Mouse (Mus musculus) heart, postnatal 4 days (tissue): ENCODE data around the gene Nsf. TPM values are rescaled to one million over a fixed set of nuclear protein-coding genes. Genes with fewer than 3 reads are reported as not detected.

Experiments used
- DNase-seq: peaks from one replicate; pipeline ENCODE4 v3.0.0; 2021
- total RNA-seq, 2 experiments: library from RNA; stranded (reverse); gene quantifications; 2 replicates each; pipeline ENCODE4 v1.2.3; 2021

Gene Nsf
- total RNA-seq = 10 to 100 TPM; 39.7 to 45.2 TPM

DNA sequence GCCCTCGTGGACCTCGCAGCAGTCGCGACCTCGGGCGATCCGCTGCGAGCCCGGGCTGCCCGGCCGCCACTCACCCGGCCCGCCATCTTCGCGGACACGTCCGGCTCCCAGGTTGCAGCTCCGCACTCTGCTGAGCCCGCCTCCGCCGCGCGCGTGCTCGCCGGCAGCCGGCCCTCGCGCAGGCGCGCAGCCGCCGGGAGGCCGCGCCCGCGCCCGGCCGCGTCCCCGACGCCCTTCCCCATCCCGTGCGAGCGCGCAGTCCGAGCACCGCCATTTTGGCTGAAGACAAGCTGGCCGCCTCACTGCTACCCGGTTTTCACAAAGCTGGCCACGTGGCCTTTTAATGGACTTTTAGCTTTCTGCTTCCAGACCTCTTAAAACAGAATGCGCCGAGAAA is at the start of gene Nsf:
Gene Nsf, minus strand, starts transcription at position 161 of the 397 bp plus-strand sequence.
- DNase-seq = peak; percentile 85

DNA sequence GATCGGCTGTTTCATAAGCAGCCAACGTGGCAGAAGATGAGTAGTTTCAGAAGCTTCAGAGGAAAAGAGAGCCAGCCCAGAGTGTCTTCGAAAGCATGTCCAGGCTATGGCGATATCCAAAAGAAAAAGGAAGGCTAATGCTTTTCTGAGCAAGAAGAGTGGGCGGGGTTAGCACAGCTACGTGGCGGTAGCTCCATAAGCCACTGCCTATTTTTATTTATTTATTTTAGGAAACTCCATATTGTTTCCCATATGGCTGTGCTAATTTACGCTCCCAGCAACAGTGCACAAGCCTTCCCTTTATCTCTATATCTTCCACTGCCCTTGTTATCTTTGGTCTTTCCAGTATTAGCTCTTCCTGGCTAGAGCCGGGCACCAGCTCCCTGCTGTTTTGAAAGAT is 49.5 kb upstream of the Nsf start:
- DNase-seq = no peak

DNA sequence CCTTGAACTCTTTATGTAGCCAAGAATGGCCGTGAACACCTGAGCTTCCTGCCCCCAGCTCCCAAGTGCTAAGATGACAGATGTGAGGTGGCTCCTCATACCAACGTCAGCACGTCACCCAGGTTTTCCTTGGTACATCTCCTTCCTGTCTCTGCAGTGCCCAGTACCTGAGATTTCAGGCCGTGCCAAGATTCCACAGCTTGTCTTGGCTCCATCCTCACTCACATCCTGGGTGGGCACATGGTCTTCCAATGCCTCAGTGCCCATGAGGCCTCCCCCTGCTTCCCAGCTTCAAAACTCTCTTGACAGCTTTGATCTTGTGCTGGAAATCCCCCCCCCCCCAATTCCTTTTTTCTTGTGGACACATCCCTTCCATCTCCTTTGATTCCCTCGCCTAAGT is 48.3 kb upstream of the Nsf start:
- DNase-seq = no peak

- DNase-seq = no peak
Measured at GRCm38 (mm10) chr11:104001395-104001955, 47.6 kb upstream of the Nsf start.

GRCm38 (mm10) chr11:104000667-104001394 is 47.0 kb upstream of the Nsf start:
- no peak for DNase-seq

DNA sequence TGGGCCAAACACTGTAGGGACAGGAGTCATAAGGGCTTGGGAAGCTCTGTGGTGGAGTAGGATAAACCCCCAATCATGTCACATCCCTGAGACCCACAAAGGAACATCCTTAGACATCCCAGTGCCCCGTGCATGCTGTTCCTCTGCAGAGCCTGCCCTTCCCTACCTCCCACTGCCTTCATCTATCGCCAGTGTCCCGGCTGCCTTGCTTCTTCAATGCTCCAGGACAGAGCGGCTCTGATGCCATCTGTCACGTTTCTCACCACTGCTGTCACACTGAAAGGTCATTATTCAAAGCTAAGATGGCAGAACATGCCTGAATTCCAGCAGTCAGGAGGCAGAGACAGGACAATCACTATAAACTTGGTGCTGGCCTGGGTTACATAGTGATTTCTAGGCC is 44.9 kb upstream of the Nsf start:
- no peak for DNase-seq

DNA sequence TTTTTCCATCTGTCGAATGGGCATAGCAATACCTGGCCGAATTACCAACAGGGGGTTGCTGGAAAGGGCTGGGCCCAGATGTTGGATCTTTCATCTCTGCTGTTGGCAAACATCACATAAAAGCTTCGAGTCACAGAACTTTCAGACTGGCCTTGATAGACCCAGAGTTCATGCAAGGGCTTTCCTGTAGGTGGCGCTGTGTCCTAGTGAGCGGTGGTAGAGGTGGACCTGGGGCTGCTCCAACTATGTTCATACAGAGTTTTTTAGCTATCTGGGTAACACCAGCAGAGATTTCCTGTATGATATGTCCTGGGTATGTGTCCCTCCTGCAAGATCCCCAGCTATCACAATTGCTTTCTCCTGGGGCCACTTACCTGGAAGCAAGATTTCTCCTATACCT is 43.5 kb upstream of the Nsf start:
- peak; percentile 66 for DNase-seq

DNA sequence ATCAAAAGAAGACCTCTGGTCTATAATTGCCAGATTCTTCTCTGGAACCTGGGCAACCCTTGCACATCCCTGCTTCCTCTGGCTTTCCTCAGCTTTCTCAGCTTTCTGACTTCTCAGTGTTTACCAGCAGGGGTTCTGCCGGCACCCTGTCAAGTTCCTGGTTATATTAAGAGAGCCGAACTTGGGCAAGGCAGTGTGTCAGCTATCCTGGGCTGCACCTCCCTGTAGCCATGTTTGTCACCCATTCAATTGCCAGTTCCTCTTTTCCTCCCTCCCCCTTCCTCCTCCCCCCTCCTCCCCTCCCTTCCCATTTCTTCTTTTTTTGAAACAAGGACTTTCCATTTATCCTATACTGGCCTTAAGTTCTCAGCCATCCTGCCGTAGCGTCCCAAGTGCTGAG is 38.8 kb upstream of the Nsf start:
- no peak for DNase-seq

DNA sequence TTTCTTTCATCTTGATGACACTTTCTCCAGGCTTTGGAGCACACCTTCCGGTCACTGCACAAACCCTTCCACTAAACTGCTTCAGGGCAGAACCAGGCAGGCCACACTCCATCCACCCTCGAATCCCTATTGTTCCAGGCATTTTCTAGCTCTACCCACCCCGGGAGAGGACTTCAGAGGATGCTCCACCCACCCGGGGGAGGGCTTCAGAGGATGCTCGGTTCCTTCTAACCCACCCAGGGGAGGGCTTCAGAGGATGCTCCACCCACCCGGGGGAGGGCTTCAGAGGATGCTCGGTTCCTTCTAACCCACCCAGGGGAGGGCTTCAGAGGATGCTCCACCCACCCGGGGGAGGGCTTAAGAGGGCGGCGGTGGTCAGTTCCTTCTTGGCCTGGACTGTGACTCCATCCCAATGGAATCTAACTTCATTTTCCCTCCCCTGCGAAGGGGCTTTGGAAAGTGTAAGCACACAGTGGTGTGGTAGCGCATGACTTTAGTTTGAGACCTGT is 36.2 kb upstream of the Nsf start:
- DNase-seq = peak; percentile 57

- DNase-seq = peak; percentile 82
Measured at GRCm38 (mm10) chr11:103987423-103987822, 33.6 kb upstream of the Nsf start.

DNA sequence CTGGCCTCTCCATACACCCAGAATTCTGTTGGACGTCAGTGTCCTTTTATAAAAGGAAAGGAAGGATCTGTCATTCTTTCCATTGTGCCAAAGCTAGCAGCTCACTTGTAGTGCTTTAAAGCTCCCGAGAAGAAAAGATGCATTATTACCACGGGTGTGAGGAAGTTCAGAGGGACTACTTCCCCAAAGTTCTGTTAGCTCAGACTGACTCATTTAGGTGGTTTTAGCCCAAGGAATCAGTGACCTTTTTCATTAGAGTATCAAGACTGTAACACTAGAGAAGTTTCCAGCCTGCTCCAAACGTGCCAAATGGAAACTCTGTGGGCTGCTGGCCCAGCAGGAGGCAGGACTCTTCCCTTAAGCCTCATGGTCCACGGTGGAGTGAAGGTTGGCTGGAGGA is 30.2 kb upstream of the Nsf start:
- no peak for DNase-seq

- no peak for DNase-seq
Measured at GRCm38 (mm10) chr11:103981826-103982225, 28.0 kb upstream of the Nsf start.

GRCm38 (mm10) chr11:103979381-103979780 is 25.5 kb upstream of the Nsf start:
- no peak for DNase-seq

GRCm38 (mm10) chr11:103970876-103971275 is 17.0 kb upstream of the Nsf start:
- no peak for DNase-seq

- DNase-seq = no peak
Measured at GRCm38 (mm10) chr11:103969278-103969677, 15.4 kb upstream of the Nsf start.

GRCm38 (mm10) chr11:103967106-103967735 is 13.4 kb upstream of the Nsf start:
- DNase-seq = peak; percentile 53

DNA sequence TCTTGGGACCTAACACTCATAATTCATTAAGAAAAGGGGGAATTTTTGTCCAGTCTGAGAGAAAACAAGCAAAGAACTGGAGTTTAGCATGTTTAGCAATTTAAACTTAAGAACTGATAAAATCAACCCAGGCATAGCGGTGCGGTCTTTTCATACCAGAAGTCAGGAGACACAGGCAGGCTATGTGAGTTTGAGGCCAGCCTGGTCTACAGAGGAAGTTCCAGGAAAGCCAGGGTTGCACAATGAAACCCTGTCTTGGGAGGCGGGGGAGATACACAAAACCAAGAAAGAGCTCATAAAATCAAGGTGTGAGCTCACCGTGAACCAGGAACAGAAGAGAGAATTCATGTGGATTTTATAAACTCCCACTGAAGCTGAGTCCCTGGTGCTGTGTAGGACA is 3.0 kb upstream of the Nsf start:
- DNase-seq = no peak

- DNase-seq = no peak
Measured at GRCm38 (mm10) chr11:103953032-103953895, 592 bp downstream of the Nsf start.

GRCm38 (mm10) chr11:103952635-103953031 is 1.2 kb downstream of the Nsf start:
- DNase-seq = no peak

GRCm38 (mm10) chr11:103951106-103951505 is 2.8 kb downstream of the Nsf start:
- no peak for DNase-seq

DNA sequence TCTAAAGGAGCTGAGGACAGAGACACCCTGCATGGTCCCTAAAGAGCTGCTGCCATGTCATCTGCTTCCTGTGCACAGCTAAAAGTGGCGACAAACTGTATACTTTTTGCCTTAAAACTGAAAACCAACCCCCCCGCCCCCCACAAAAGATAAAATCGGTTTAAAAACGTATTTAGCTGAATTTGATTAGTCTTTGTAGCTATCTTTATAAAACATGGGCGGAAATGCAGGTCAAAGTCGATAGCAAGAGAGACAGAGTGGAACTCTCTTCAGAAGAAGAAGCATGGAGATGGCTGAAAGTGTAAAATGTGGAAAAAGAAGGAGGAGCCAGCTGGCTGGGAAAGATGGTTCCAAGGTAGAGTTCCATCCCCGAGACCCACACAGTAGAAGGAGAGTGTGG is 4.9 kb downstream of the Nsf start:
- no peak for DNase-seq

DNA sequence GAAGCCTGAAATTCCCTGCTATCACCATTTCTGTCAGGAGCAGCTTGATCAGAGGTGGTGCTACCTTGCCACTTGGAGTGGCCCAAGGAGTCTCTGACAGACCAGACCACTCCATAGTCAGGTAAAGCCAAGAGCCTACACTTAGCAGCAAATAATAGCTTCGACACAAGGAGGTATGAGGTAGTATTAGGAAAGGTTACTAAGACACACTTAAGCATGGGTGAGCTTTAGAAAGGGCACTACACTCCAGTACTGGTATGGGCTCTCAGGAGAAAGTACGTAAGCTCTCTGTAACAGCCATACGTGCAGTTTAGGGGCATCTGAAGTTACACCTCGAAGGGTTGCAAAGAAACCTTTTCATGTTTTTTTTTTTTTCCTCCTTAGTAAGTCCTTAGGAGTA is 11.1 kb downstream of the Nsf start:
- no peak for DNase-seq

DNA sequence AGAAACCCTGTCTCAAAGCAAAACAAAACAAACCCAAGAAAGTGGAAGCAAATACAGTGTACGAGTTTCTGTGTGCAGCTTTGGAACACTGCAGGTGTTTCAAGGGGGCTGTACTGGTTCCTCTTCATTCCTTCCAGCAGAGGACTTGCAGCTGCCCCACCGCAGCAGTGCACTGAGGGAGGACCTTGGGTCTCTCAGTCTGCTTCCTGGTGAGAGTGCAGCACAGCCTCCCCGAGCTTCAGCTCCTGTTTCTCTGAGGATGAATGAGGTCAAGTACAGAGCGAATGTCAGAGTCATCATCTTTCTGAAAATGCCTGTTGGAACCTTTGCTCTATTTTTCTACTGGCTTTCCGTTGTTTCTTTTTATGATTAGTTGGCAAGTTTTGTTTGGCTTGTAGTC is 12.5 kb downstream of the Nsf start:
- DNase-seq = no peak
